Mouse (Mus musculus) CH12.LX (cell line): Measurements from ENCODE around the gene Ephx1. TPM values are rescaled to one million over a fixed set of nuclear protein-coding genes. Genes with fewer than 3 reads are reported as not detected.

Experiments
- DNase-seq: peaks from one replicate; pipeline ENCODE4 v3.0.0-alpha.2; 2013; ENCODE audit errors: extremely low read depth
- H3K27ac ChIP-seq: 2 replicates; pipeline ENCODE4 v1.5.1; 2012; ENCODE audit warnings: low read depth, mild to moderate bottlenecking, control low read depth, moderate library complexity; ENCODE audit not compliant: insufficient read depth
- H3K27me3 ChIP-seq: replicated peaks from 2 replicates; pipeline ENCODE3; 2012; ENCODE audit warnings: inconsistent platforms
- H3K36me3 ChIP-seq, 2 experiments: replicated peaks in 1 of 2; 2 replicates each; pipeline versions ENCODE3 to v1.6.1; 2012; ENCODE audit warnings: inconsistent platforms in 1 of 2, low read length in 1 of 2, mild to moderate bottlenecking in 1 of 2, mixed read lengths in 1 of 2, moderate library complexity in 1 of 2; ENCODE audit not compliant: control insufficient read depth in 1 of 2, insufficient read depth in 1 of 2
- H3K4me1 ChIP-seq, 2 experiments: 2 replicates each; pipeline ENCODE4 v1.6.1; 2012; ENCODE audit warnings: inconsistent platforms in 1 of 2, moderate library complexity in 1 of 2; ENCODE audit not compliant: insufficient read depth in 2 of 2, control insufficient read depth in 1 of 2
- H3K4me2 ChIP-seq: 2 replicates; pipeline ENCODE4 v1.6.1; 2012; ENCODE audit warnings: low read depth, mild to moderate bottlenecking, control low read depth; ENCODE audit not compliant: poor library complexity, insufficient read depth, severe bottlenecking
- H3K4me3 ChIP-seq, 3 experiments: fragments of 150-350 bp in 1 of 3; sonication (generic) in 1 of 3; replicated peaks in 1 of 3; 2 replicates each; pipeline versions ENCODE3 to v1.5.1; 2011 to 2012; ENCODE audit warnings: low read depth in 2 of 3, low read length in 2 of 3, mild to moderate bottlenecking in 2 of 3, moderate library complexity in 2 of 3, control low read depth in 1 of 3, improper control_type of control experiment in 1 of 3, inconsistent platforms in 1 of 3, mixed read lengths in 1 of 3; ENCODE audit not compliant: poor library complexity in 1 of 3
- H3K79me2 ChIP-seq: replicated peaks from 2 replicates; pipeline ENCODE4 v1.6.1; 2012; ENCODE audit warnings: mild to moderate bottlenecking, moderate library complexity; ENCODE audit not compliant: control insufficient read depth, poor library complexity, insufficient read depth, severe bottlenecking; ENCODE audit errors: extremely low read depth
- H3K9ac ChIP-seq: 2 replicates; pipeline ENCODE4 v1.6.1; 2012; ENCODE audit warnings: low read depth, mild to moderate bottlenecking, control low read depth, moderate library complexity; ENCODE audit not compliant: insufficient read depth
- H3K9me3 ChIP-seq: replicated peaks from 2 replicates; pipeline ENCODE3; 2012; ENCODE audit warnings: low read length, inconsistent platforms, mixed read lengths
- CHD1 ChIP-seq: IDR thresholded peaks from 2 replicates; pipeline ENCODE4 v1.6.1; 2012; ENCODE audit warnings: low read depth, low read length, improper control_type of control experiment, inconsistent platforms
- CHD2 ChIP-seq: IDR thresholded peaks from 2 replicates; pipeline ENCODE4 v1.6.1; 2011; ENCODE audit warnings: low read length, improper control_type of control experiment
- CTCF ChIP-seq, 2 experiments: IDR thresholded peaks in 1 of 2; conservative IDR thresholded peaks in 1 of 2; 2 replicates each; pipeline ENCODE4 v1.5.1; 2011 to 2012; ENCODE audit warnings: low read depth in 2 of 2, low read length in 2 of 2, improper control_type of control experiment in 1 of 2, inconsistent platforms in 1 of 2, mild to moderate bottlenecking in 1 of 2, moderate library complexity in 1 of 2
- EP300 ChIP-seq: IDR thresholded peaks from 2 replicates; pipeline ENCODE4 v1.6.1; 2011; ENCODE audit warnings: low read length, improper control_type of control experiment
- ETS1 ChIP-seq: conservative IDR thresholded peaks from 2 replicates; pipeline ENCODE4 v1.6.1; 2012; ENCODE audit warnings: low read depth, mild to moderate bottlenecking, inconsistent platforms, low read length, improper control_type of control experiment, moderate library complexity
- IRF4 ChIP-seq: IDR thresholded peaks from 2 replicates; pipeline ENCODE4 v1.6.1; 2014; ENCODE audit warnings: low read depth, mild to moderate bottlenecking, inconsistent platforms, low read length, improper control_type of control experiment
- JUN ChIP-seq: IDR thresholded peaks from 2 replicates; pipeline ENCODE4 v1.6.1; 2011; ENCODE audit warnings: low read depth, mild to moderate bottlenecking, low read length, improper control_type of control experiment, moderate library complexity; ENCODE audit not compliant: insufficient read depth
- JUND ChIP-seq: conservative IDR thresholded peaks from 2 replicates; pipeline ENCODE4 v1.6.1; 2011; ENCODE audit warnings: low read depth, low read length, improper control_type of control experiment
- KAT2A ChIP-seq: IDR thresholded peaks from 2 replicates; pipeline ENCODE4 v1.6.1; 2012; ENCODE audit warnings: low read length, improper control_type of control experiment, inconsistent platforms; ENCODE audit not compliant: insufficient replicate concordance
- MAFK ChIP-seq: IDR thresholded peaks from 2 replicates; pipeline ENCODE4 v1.6.1; 2011; ENCODE audit warnings: low read length, improper control_type of control experiment; ENCODE audit not compliant: insufficient replicate concordance
- MAZ ChIP-seq: IDR thresholded peaks from 2 replicates; pipeline ENCODE4 v1.6.1; 2012; ENCODE audit warnings: low read depth, mild to moderate bottlenecking, inconsistent platforms, low read length, improper control_type of control experiment, moderate library complexity
- MEF2A ChIP-seq: IDR thresholded peaks from 2 replicates; pipeline ENCODE4 v1.6.1; 2014; ENCODE audit warnings: low read depth, mild to moderate bottlenecking, inconsistent platforms, low read length, improper control_type of control experiment, borderline replicate concordance
- MXI1 ChIP-seq: IDR thresholded peaks from 2 replicates; pipeline ENCODE4 v1.6.1; 2011; ENCODE audit warnings: mild to moderate bottlenecking, low read depth, low read length, improper control_type of control experiment
- MYC ChIP-seq: IDR thresholded peaks from 2 replicates; pipeline ENCODE4 v1.6.1; 2011; ENCODE audit warnings: low read depth, mild to moderate bottlenecking, improper control_type of control experiment, low read length
- NELFE ChIP-seq: IDR thresholded peaks from 2 replicates; pipeline ENCODE4 v1.6.1; 2011; ENCODE audit warnings: low read depth, low read length, improper control_type of control experiment
- NRF1 ChIP-seq: IDR thresholded peaks from 2 replicates; pipeline ENCODE4 v1.6.1; 2014; ENCODE audit warnings: low read depth, mild to moderate bottlenecking, inconsistent platforms, low read length, improper control_type of control experiment, moderate library complexity
- PAX5 ChIP-seq: IDR thresholded peaks from 2 replicates; pipeline ENCODE4 v1.6.1; 2012; ENCODE audit warnings: low read length, inconsistent platforms, mixed read lengths
- RAD21 ChIP-seq: IDR thresholded peaks from 2 replicates; pipeline ENCODE4 v1.6.1; 2011; ENCODE audit warnings: low read depth, mild to moderate bottlenecking, low read length, improper control_type of control experiment, moderate library complexity
- RCOR1 ChIP-seq: conservative IDR thresholded peaks from 2 replicates; pipeline ENCODE4 v1.6.1; 2012; ENCODE audit warnings: low read depth, mild to moderate bottlenecking, inconsistent platforms, low read length, improper control_type of control experiment
- SIN3A ChIP-seq: IDR thresholded peaks from 2 replicates; pipeline ENCODE4 v1.6.1; 2012; ENCODE audit warnings: low read length, improper control_type of control experiment, inconsistent platforms
- SMC3 ChIP-seq: IDR thresholded peaks from 2 replicates; pipeline ENCODE4 v1.6.1; 2011; ENCODE audit warnings: low read depth, low read length, improper control_type of control experiment
- TBP ChIP-seq: conservative IDR thresholded peaks from 2 replicates; pipeline ENCODE4 v1.6.1; 2011; ENCODE audit warnings: low read depth, low read length, improper control_type of control experiment
- TCF12 ChIP-seq: IDR thresholded peaks from 2 replicates; pipeline ENCODE4 v1.6.1; 2014; ENCODE audit warnings: low read depth, mild to moderate bottlenecking, inconsistent platforms, low read length, improper control_type of control experiment
- UBTF ChIP-seq: IDR thresholded peaks from 2 replicates; pipeline ENCODE4 v1.6.1; 2012; ENCODE audit warnings: low read depth, mild to moderate bottlenecking, inconsistent platforms, low read length, improper control_type of control experiment, moderate library complexity
- USF1 ChIP-seq: IDR thresholded peaks from 2 replicates; pipeline ENCODE4 v1.6.1; 2014; ENCODE audit warnings: low read depth, mild to moderate bottlenecking, inconsistent platforms, low read length, improper control_type of control experiment
- ZNF384 ChIP-seq: IDR thresholded peaks from 2 replicates; pipeline ENCODE4 v1.6.1; 2012; ENCODE audit warnings: low read depth, low read length, improper control_type of control experiment, inconsistent platforms
- dilution Hi-C: fragments of 300-500 bp; cut with MboI; formaldehyde crosslinking; loops from 2 replicates; pipeline ENCODE4 v1.14.3; 2020; ENCODE audit warnings: low sequenced_read_pairs; ENCODE audit not compliant: extremely low pct_unique_long_range_greater_than_20kb, extremely low pct_ligation_motif_present
- in situ Hi-C: fragments of 300-500 bp; cut with MboI; formaldehyde crosslinking; loops from 3 replicates; pipeline ENCODE4 v1.14.3; 2019; ENCODE audit warnings: low sequenced_read_pairs, low pct_ligation_motif_present, low pct_unique_long_range_greater_than_20kb, mixed read lengths
- polyA plus RNA-seq: library from polyadenylated mRNA; unstranded; fragments of >175 nt; gene quantifications from 2 replicates; pipeline ENCODE4 v1.2.1, GENCODE M21; 2012; ENCODE audit warnings: low read depth; ENCODE audit not compliant: insufficient read length
- total RNA-seq, 2 experiments: library from RNA; depleted of rRNA; stranded (reverse); fragments of 300-350 nt in 1 of 2; fragments of >200 nt in 1 of 2; gene quantifications; 2 replicates each; pipeline ENCODE4 v1.2.3; 2012 to 2014

Ephx1 gene
- total and polyA plus RNA-seq, 3 experiments, result 10.7 to 20.7 (median 12.0) TPM

DNA sequence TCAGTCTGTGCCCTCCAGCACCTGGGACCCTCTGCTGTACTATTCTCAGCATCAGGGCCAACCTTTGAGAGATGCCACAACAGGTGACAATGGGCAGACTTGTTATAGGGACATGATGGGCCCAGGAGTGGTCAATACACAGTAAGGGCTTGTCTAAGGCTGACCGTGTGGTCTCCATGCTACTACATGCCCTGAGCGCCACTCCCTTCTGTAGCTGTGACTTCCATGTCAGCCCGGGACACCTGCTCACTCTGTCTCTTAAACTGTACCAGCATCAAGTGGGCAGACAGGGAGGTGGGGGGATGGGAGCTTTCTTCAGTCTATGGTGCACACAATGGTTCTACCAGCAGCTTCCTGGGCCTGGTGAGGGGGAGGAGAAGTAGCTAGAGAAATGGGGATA lies 19.5 kb downstream of the Ephx1 start:
- H3K79me2 ChIP-seq, result no peaks in the 10 kb centered on the region
- H3K4me3 ChIP-seq, result no peak overlapping the region
- no peaks in the 10 kb centered on the region for H3K27me3 ChIP-seq
- DNase-seq, result no peak
- peaks cover 0 to 10% of the 10 kb centered on the region in 2 experiments for H3K36me3 ChIP-seq
- H3K27ac ChIP-seq, result no peak overlapping the region
- H3K9me3 ChIP-seq, result no peaks in the 10 kb centered on the region
- H3K4me2 ChIP-seq, result no peak overlapping the region
- in situ Hi-C loops, result loop anchor here (25.0 kb wide), 1 partner anchor 536 kb away; no protein-coding TSS in a partner anchor
- TF ChIP-seq CHD1, result no peak
- TF ChIP-seq SMC3, result no peak
- no peak for TF ChIP-seq KAT2A
- no peak for TF ChIP-seq PAX5
- no peak for TF ChIP-seq MAZ
- no peak for TF ChIP-seq IRF4
- TF ChIP-seq EP300, result no peak
- TF ChIP-seq MYC, result no peak
- no peak for TF ChIP-seq SIN3A
- no peak for TF ChIP-seq RAD21
- no peak for TF ChIP-seq NRF1
- no peak for TF ChIP-seq TCF12
- no peak for TF ChIP-seq UBTF
- no peak for TF ChIP-seq ZNF384
- no peak for TF ChIP-seq RCOR1
- TF ChIP-seq CHD2, result no peak
- TF ChIP-seq ETS1, result no peak
- TF ChIP-seq MAFK, result no peak
- TF ChIP-seq JUND, result no peak
- dilution Hi-C loops, result no loop called here
- H3K9ac ChIP-seq, result no peak overlapping the region
- no peaks in the 10 kb centered on the region; a peak in 1 of 4 replicates for H3K4me1 ChIP-seq

DNA sequence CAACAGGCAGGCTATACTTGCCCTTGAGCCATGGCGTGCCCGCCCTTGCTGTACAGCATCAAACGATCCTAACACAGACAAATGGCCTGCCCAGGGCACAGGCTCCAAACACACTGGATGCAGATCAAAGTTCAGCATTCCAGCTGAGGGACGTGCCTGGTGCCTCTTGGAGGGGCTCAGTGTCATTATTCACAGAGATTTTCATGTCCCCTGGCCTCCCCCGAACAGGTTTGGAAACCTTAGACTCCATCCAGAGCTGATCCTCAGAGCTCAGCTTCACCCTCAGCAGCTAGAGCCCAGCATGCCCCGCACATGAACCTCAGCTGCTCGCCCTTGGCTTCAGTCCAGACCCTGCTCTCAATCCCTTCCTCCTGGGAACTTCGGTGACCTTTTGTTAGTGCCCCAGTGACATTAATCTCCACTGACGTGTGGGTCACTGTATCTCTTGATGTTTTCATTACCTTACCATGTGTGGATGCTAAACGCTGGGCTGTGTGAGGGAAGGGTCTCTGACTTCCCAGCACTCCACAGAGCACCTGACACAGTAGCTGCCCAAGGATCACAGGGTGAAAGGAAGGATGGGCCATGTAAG lies 20.1 kb downstream of the Ephx1 start:
- H3K9ac ChIP-seq, result no peak overlapping the region
- no peak for DNase-seq
- H3K27ac ChIP-seq, result no peak overlapping the region
- H3K27me3 ChIP-seq, result no peaks in the 10 kb centered on the region
- TF ChIP-seq MYC, result no peak
- no peak for TF ChIP-seq CTCF (conservative IDR thresholded peaks at IDR 0.05 in 1 of 2, IDR thresholded peaks at IDR 0.05 in 1 of 2; ENCODE audit: low read depth in 2 of 2, low read length in 2 of 2)
- no peak for TF ChIP-seq JUN
- no peak for TF ChIP-seq TBP
- no peak for TF ChIP-seq PAX5
- no peak for TF ChIP-seq USF1
- TF ChIP-seq NELFE, result no peak
- TF ChIP-seq MXI1, result no peak
- TF ChIP-seq SIN3A, result no peak
- no peak for TF ChIP-seq MEF2A
- no peak for TF ChIP-seq JUND
- no peak for TF ChIP-seq ETS1
- TF ChIP-seq MAZ, result no peak
- no peak for TF ChIP-seq SMC3
- no peak for TF ChIP-seq RCOR1
- in situ Hi-C loops, result loop anchor here (25.0 kb wide), 1 partner anchor 537 kb away; no protein-coding TSS in a partner anchor
- H3K79me2 ChIP-seq, result no peaks in the 10 kb centered on the region
- H3K9me3 ChIP-seq, result no peaks in the 10 kb centered on the region
- no peak overlapping the region for H3K4me2 ChIP-seq
- H3K36me3 ChIP-seq, result peaks cover 0 to 16% of the 10 kb centered on the region in 2 experiments
- H3K4me1 ChIP-seq, result no peaks in the 10 kb centered on the region; a peak in 1 of 4 replicates
- H3K4me3 ChIP-seq, result no peak overlapping the region
- dilution Hi-C loops, result no loop called here
